Mouse (Mus musculus) kidney, adult 11 months (tissue): ENCODE results near the gene Unc93b1.

Experiments used
- DNase-seq: peaks from one replicate; pipeline ENCODE4 v3.0.0; 2022

The Unc93b1 gene

GRCm38 (mm10) chr19:3914535-3914934, 20.5 kb upstream of the Unc93b1 start:
- no peak for DNase-seq

GRCm38 (mm10) chr19:3916727-3917126, 18.3 kb upstream of the Unc93b1 start:
- DNase-seq = no peak

- DNase-seq = no peak
Observed at GRCm38 (mm10) chr19:3919928-3920327, 15.1 kb upstream of the Unc93b1 start.

DNA sequence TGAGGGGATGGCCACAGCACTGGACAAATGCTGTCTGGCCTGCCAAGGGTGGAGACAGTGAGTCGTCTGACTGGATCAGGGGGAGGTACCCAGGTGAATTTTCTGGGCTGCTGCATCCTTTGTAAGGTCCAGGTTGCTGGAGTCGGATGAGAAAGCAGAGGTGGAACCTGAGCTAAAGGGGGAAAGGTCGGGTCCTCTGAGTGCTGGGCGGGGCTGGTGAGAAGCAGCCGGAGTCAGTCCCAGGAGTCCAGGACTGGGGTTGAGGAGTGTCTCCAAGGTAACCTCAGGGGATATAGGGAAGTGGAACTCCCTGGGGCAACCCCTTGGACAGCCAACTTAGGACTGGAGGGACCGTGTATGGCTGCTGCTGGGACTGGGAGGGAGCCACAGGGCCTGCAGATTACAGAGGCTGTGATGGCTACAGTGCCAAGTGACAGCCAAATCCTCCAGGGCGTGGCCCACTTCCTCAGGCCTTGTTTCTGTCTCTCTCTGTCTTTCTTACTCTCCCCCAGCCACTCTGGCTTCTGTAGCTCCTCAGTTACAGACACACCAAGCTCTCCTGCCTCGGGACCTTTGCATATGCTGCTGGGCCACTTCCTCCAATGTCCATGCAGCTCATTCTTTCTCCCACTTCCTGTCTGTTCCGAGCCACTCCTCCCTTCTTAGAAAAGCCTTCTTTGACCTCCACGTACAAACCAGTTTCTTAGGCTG, 12.2 kb upstream of the Unc93b1 start:
- DNase-seq = no peak

- DNase-seq = no peak
Observed at GRCm38 (mm10) chr19:3923586-3923985, 11.4 kb upstream of the Unc93b1 start.

DNA sequence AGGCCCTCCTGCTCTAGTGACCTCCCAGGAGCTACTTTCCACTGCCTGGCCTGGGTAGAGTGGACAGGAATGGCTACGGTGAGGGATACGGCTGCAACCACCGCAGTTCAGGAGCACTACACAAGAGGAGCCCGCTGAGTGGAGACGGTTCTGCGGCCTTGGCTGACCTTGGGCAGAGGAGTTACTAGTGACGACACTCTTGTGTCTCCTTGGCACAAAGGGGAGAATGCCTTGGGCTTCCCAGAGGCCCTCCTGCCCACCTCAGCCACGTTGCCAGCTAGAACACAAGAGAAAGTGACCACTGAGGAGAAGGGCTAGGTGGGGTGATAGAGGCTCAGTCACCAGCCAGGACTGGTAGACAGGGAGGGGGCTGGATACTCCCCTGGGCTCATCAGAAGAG, 10.8 kb upstream of the Unc93b1 start:
- no peak for DNase-seq

DNA sequence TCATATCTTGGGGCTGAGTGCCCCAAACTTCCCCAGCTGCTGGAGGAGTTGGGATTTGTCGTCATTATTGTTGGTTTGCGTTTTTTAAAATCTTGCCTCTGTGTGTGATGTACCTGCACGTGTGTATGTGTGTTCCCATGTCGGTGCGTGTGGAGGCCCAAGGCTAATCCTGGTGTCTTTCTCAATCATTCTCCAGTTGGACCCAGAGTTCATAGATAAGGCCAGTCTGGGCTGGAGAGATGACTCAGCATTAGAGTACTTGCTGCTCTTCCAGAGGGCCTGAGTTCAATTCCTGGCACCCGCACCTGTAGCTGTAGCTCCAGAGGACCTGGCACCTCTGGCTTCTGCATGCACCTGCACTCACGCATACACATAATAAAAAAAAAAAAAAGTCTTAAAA, 10.1 kb upstream of the Unc93b1 start:
- no peak for DNase-seq

DNA sequence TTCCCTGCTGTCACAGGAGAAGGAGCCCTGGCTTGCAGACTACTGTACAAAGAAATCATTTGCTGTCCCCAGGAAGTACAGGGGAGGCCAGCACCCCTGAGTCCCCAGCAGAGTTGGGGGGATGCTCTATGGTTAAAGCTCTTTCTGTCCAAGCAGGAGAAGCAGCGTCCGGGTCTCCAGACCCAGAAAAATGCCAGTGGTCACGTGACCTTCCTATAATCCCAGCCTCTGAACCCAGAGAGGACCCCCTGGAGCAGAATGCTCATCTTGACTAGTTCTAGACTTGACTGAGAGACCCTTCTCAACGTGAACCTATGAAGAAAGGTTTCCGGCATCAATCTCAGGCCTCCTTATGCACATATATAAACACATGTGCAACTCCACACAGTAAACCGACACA, 9.1 kb upstream of the Unc93b1 start:
- DNase-seq = no peak

DNA sequence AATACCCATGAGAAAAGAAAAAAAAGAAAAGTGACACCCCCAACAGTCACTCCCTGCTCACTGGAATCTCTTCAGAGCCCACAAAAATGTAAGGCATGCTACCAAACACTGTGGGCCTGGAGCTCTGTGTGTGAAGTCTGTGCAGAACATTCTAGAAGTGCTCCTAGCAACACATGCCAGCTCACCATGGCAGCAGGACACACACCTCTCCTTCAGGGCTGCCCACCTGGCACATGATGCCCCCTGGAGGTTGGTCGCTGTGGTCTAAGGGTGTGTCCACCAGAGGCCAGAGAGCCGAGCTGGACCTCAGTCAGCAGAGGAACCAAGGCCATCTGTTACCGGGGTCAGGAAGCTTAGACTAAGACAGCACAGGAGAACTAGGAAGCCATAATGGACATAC, 8.7 kb upstream of the Unc93b1 start:
- no peak for DNase-seq

DNA sequence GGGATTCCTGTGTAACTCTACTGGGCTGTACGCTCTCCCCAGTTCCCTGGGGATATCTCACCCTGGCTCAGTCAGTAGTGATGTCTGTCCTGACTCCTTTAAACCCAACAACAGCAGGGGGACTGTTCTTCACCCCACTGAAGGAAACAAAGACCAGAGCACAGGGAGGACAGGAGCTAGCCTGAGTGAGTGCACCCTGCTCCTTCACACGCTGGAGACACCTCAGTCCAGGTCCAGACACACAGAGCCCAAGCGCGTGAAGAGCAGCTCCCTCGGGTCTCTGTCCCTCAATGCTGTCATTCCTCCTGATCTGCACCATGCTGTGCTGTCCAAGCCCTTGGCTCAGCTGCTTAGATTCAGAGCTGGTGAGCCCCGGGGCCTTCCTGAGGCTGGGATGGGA, 8.3 kb upstream of the Unc93b1 start:
- no peak for DNase-seq

- no peak for DNase-seq
Observed at GRCm38 (mm10) chr19:3927989-3928388, 7.0 kb upstream of the Unc93b1 start.

DNA sequence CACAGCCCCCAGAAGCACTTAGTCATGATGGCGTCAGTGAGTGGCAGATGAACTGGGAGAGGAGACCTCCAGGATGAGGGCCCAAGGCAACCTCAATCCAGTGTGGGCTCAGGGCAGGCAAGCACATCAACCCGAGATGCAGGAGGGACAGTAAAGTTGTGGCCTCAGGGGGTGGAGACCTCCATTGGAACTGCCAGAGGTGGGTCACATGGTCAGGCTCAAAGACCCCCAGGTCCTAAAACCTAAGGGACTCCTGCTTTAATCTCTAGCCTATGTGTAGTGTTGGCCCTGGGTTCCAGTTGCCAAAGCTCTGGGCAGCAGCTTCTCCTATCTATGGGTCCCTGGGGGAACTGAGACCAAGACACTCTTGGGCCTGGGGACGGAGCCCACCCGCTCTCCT, 6.2 kb upstream of the Unc93b1 start:
- no peak for DNase-seq

- peak; percentile 92 for DNase-seq
Observed at GRCm38 (mm10) chr19:3929211-3929941, 5.6 kb upstream of the Unc93b1 start, which contains the start of gene Aldh3b1. Aldh3b1 (minus strand) TSS chr19:3929808.

DNA sequence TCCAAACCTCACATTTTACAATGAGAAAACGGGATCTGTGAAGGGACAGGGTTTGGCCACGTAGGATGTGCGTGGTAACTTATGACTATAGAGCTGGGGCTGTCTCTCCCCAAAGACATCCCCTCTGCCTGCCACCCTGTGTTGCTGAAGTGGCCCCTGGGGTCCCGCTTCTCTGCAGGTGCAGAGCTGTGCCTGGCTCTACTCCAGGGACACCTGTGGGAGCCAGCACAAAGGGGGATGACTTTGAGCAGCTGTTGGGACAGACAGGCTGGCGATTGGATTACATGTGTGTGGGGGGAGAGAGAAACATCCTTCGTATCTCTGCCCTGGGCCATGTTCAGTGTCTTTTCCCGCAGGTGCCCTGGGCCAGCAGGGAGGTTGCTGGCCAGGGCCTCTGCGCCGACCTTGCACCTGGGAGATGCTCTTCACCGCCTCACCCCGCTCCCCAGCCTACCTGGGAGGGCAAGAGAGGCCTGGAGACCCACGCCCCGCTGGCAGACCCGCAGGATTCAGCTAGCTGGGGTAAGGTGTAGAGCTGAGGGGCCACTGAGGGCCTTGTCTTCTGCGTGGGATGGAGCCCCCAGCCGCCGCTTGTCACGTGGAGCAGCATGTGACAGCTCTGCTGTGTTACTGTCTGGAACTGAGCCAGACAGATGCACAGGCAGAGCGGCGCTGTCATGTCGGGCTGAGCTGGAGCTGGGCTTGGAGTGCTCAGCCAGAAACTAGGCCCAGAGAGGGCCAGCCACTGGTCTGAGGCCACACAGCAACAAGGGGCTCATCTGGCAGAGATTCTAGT, 4.5 kb upstream of the Unc93b1 start:
- DNase-seq = no peak

- no peak for DNase-seq
Observed at GRCm38 (mm10) chr19:3931716-3932115, 3.3 kb upstream of the Unc93b1 start.

DNA sequence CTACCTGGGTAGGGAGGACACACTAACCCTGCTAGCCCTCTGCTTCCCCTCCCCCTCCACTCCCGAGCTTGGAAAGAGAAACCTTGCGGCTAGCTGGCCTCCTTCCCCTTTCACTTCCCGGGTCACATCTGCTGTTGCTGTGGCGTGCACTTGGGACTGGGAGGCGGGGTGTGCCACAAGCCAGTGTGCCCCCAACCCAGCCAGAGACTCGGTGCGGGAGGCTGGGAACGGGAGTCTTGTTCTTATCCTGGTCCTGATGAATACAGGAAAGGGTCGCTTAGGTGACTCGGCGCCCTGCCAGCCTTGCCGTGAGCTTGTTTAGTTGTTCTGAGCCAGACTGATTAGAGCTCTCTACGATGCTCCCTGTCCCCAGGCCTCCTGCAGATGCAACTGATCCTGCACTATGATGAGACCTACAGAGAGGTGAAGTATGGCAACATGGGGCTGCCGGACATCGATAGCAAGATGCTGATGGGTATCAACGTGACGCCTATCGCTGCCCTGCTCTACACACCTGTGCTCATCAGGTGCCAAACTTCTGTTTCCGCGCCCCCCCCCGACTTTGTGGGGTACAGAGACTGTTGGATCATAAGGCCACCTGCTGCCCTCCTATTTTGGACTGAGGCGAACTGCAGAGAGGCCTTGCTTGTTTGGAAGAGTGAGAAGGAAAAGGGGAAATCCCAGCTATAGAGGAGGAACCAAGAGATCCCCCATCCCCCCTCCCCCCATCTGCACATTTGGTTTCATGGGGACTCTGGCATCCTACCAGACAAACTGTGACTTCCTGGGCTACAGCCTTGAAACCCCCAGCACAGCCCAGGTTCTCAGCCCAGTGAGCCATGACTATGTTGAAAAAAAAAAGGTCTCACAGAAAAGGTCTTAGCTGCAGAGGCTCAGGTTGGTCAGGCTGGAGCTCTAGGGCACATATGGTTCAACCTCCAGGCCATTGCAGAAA, 1.2 kb downstream of the Unc93b1 start:
- DNase-seq = peak; percentile 69

- DNase-seq = no peak
Observed at GRCm38 (mm10) chr19:3942315-3942714, 7.3 kb downstream of the Unc93b1 start.

DNA sequence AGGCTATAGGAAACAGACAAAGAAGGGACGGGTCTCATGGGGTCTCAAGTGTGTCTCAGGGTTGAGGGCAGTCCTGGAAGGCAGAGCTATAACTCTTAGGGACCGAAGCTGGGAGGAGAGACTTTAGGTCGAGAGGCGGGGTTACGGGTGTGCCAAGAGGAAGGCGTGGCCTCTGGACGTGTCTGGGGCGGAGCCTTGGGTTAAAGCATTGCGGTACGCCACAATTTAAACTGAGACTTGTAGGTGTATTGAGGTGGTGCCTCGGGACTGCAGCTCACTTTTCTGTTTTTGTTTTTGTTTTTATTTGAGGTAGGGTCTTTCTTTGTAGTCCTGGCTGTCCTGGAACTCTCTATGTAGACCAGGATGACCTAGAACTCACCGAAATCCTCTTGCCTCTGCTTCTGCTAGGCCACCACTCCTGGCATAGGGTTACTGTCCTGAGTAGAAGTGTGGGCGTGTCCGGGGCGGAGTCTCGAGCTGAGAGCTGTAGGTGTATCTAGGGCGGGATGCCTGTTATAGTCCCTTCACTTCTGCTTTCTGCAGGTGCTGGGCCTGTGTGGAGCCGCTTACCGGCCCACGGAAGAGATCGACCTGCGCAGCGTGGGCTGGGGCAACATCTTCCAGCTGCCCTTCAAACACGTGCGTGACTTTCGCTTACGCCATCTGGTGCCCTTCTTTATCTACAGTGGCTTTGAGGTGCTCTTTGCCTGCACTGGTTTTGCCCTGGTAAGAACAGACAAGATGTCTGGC, 8.2 kb downstream of the Unc93b1 start:
- DNase-seq = peak; percentile 52

- DNase-seq = peak; percentile 74
Observed at GRCm38 (mm10) chr19:3945872-3946564, 11.0 kb downstream of the Unc93b1 start.

DNA sequence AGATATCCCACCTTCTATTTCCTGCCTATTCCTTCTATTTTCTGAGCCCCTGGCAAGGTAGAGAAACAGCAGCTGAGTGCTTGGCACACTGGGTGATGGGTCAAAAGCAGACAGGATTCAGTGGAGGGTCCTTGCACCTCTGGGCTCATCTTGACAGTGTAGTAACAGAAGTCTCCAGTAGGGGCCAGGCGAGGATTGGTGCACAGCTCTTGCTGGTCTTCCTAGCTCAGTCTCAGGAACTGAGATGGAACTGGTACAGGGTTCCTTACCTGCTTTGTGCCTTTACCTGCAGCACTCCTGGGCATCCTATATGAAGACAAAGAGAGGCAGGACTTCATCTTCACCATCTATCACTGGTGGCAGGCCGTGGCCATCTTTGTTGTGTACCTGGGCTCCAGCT, 11.7 kb downstream of the Unc93b1 start:
- DNase-seq = peak; percentile 72

GRCm38 (mm10) chr19:3947813-3948212, 12.8 kb downstream of the Unc93b1 start:
- DNase-seq = no peak
